Mouse (Mus musculus): ENCODE results near the gene Rbm47. TPM values are rescaled to one million over a fixed set of nuclear protein-coding genes. Genes with fewer than 3 reads are reported as not detected.

The Rbm47 gene
- total RNA-seq, 2 experiments from 2014 or later, result 0.71 to 3.8 TPM

DNA sequence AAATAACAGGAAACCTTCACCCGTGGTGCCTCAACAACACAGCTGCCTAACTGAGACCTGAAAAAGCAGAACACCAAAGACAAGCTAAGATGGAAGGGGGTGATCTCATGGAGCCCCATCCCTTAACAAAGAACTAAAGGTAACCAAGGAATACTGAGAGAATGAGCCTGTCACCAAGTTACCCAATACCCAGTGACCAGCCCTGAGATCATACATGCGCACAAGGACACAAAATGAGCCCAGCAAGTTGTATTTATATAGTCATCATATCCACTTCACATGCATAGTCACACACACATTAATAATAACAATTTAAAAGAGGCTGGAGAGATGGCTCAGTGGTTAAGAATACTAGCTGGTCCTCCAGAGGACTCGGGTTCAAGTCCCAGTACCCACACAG lies 44.0 kb downstream of the Rbm47 start:
- no peak for DNase-seq (ENCODE audit: low spot score in 2 of 2)

GRCm38 (mm10) chr5:66125418-66125817 lies 47.5 kb downstream of the Rbm47 start:
- DNase-seq (ENCODE audit: low spot score in 2 of 2), result no peak

GRCm38 (mm10) chr5:66124931-66125330 lies 48.0 kb downstream of the Rbm47 start:
- no peak for DNase-seq (ENCODE audit: low spot score in 2 of 2)

DNA sequence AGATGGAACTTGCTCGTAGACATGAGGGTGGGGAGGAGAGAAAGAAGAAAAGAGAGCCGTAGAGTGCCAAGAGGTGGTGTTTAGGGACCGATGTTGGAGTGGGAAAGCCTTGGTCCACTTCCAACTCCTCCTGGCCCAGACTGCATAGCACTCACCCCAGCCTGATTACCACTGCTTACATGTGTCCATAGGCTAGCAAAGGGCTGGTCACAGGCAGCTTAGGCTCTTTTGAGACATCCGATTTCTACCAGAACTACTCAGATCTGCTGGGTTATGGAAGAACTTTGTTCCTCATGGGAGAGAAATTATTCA lies 48.9 kb downstream of the Rbm47 start:
- DNase-seq (ENCODE audit: low spot score in 2 of 2), result no peak

DNA sequence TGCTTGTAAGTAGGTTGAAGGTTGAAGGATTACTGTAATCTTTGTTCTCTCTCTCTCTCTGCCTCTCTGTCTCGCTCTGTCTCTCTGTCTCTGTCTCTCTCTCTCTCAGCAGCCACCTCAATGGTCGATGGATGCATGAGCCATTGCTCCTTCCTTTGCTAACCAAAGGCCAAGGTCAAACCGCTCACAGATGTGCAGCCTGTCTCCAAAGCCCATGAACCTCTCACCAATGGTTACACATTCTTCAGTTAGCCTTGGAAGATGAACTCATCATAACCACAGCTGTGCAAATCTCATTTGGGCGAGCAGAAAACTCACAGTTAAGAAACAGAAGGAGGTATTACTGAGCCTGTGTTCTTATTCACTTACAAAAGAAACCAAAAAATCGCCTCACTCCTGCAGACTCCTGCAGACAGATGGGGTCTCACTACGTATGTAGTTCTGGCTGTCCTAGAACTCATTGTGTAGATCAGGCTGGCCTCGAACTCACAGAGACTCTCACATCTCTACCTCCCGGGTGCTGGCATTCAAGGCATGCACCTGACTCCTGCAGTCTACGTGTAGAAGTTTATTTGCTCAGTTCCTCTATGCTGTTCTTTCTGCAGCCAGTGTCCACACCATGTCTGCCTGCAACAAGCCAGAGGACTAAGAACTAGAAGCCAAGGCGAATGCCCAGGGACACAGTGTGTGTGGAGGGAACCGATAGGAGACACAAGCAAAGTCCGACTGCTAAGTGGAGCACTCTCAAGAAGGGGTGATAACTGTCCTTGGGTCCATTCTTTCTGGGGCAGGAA lies 49.4 kb downstream of the Rbm47 start:
- DNase-seq (ENCODE audit: low spot score in 2 of 2), result no peak

GRCm38 (mm10) chr5:66121255-66121654 lies 51.7 kb downstream of the Rbm47 start:
- no peak for DNase-seq (ENCODE audit: low spot score in 2 of 2)

GRCm38 (mm10) chr5:66114751-66115150 lies 58.2 kb downstream of the Rbm47 start:
- no peak for DNase-seq (ENCODE audit: low spot score in 2 of 2)

- no peak for DNase-seq (ENCODE audit: low spot score in 2 of 2)
Observed at GRCm38 (mm10) chr5:66114208-66114607, 58.7 kb downstream of the Rbm47 start.

- DNase-seq (ENCODE audit: low spot score in 2 of 2), result no peak
Observed at GRCm38 (mm10) chr5:66112059-66112458, 60.9 kb downstream of the Rbm47 start.

DNA sequence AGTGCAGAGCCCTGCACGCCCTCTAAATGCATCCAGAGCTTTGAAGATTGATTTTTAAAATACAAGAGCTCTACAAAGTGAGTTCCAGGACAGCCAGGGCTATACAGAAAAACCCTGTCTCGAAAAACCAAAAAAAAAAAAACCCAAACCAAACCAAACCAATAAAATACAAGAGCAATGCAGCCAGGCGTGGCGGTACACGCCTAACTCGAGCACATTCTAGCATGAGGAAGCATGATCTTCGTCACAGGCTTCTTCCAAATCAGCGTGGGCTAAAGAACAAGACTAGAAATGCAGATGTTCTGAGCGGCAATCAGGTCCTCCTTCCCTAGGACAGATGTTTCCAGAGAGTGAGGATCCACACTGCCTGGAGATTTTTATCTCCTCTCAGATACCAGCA lies 66.5 kb downstream of the Rbm47 start:
- DNase-seq (ENCODE audit: low spot score in 2 of 2), result no peak

- DNase-seq (ENCODE audit: low spot score in 2 of 2), result no peak
Observed at GRCm38 (mm10) chr5:66105946-66106345, 67.0 kb downstream of the Rbm47 start.

DNA sequence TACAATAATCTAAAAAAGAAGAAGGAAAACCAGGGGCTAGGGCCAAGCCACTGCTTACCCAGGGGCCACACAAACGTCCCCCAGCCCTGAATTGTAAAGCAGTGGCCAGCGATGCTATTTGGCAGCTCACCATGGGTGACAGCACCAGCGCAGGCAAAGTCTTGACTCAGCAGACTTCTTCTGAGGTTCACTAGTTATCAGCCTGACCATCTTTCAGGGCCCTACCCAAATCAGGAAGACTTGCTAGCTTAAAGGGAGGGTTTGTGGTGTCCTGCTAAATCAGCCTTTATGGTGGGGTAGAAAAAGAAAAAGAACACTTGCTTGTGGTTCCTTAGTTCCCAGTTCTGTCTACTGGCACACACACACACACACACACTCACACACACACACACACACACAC lies 67.6 kb downstream of the Rbm47 start:
- no peak for DNase-seq (ENCODE audit: low spot score in 2 of 2)

DNA sequence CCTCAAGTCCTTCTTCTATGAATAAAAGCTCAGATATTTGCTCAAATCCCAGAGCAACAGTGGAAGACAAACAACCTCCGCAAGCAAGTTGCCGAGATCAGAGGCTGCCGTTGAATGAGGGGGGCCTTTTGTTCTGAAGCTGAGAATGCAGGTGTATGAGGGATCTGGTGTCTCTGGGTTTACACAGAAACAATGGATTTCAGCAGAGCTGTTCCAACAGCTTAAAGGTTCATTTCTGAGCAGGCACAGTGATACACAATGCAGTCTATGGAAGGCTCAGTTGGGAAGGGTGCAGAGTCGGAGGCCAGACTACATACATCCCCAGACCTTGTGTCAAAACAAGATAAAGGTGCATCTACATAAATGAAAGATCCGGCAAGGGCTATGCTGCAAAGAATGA lies 69.5 kb downstream of the Rbm47 start:
- DNase-seq (ENCODE audit: low spot score in 2 of 2), result no peak

GRCm38 (mm10) chr5:66102821-66103220 lies 70.1 kb downstream of the Rbm47 start:
- no peak for DNase-seq (ENCODE audit: low spot score in 2 of 2)

DNA sequence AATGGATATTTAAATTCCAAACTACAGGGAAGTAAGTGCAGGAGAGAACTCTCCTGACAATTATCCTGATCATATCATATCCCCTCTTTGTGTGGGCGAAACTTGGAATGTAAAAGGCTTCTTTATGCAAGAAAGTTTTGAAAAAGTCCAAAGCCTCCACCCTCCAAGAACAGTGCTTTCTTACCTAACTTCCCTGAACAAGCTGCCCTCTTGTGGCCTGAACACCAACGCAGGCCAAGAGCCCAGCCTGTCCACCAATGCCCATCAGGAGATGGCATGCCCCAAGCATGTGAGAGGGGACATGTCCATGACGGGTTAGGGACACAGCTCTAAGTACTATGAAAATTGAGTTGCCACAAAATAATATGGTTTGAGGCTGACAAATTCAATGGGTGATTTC lies 71.3 kb downstream of the Rbm47 start:
- no peak for DNase-seq (ENCODE audit: low spot score in 2 of 2)

GRCm38 (mm10) chr5:66100322-66100721 lies 72.6 kb downstream of the Rbm47 start:
- DNase-seq (ENCODE audit: low spot score in 2 of 2), result no peak

DNA sequence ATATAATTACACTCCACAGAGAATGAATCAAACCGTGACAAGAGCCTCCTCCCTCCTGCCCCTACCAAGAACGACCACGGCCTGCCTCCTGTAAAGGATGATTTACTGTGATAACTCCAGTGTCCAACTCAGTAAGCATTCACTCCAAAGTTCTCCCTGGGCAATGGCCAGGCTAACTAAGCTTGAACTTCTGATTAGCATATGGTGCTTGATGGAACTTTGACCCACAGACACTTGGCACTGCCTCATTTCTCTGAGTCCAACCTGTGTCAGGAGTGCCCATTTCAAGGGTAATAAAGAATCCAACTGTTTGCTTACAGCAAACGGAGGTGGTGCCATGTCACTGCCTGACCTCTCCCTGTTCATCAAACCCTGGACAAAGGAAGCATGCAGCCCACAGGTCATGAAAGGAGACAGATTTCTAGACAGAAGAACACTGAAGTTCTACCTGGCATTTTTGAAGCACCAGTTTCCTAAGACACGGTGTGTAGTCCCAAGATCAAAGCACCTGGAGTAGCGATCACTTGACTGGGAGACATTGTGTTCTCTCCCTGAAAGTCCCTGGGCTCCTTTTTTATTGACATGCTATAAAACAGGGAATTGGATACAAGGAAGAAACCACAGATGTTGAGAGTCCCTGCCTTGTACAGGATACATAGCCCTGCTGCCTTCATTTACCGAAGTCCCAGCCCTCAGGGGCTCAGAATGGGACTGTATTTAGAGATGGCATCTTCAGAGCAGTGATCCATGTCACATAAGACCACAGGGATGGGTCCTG lies 74.6 kb downstream of the Rbm47 start:
- DNase-seq (ENCODE audit: low spot score in 2 of 2), result no peak

- no peak for DNase-seq (ENCODE audit: low spot score in 2 of 2)
Observed at GRCm38 (mm10) chr5:66096081-66096480, 76.8 kb downstream of the Rbm47 start.

DNA sequence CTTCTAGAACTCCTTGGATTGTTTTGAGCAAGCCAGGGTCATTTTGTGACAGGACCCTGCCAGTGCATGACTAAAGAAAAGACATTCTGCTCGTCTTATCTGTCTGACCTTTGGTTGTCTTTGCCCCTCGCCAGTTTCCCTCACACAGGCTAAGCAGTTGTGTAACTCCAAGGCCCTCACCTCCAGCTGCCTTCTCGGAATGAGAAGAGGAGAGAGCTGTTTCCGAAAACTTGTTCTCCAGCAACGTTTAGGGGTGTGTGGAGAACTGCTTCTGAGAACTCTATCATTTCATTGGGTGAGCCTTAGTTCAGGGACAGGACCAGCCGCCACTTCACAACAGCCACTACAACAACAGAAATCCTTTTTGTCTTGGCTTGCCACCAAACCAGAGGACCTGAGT lies 77.8 kb downstream of the Rbm47 start:
- no peak for DNase-seq (ENCODE audit: low spot score in 2 of 2)

GRCm38 (mm10) chr5:66090037-66090436 lies 82.9 kb downstream of the Rbm47 start:
- DNase-seq (ENCODE audit: low spot score in 2 of 2), result no peak

- DNase-seq (ENCODE audit: low spot score in 2 of 2), result no peak
Observed at GRCm38 (mm10) chr5:66089600-66089999, 83.3 kb downstream of the Rbm47 start.

- DNase-seq (ENCODE audit: low spot score in 2 of 2), result no peak
Observed at GRCm38 (mm10) chr5:66088902-66089295, 84.0 kb downstream of the Rbm47 start.
